Mouse (Mus musculus): ENCODE results near the gene Gm10142.
"Not testable (repeated sequence)": the region's sequence is repeated elsewhere in the genome, so short reads cannot be mapped to it uniquely, and the experiment has no call there.

Gene Gm10142

DNA sequence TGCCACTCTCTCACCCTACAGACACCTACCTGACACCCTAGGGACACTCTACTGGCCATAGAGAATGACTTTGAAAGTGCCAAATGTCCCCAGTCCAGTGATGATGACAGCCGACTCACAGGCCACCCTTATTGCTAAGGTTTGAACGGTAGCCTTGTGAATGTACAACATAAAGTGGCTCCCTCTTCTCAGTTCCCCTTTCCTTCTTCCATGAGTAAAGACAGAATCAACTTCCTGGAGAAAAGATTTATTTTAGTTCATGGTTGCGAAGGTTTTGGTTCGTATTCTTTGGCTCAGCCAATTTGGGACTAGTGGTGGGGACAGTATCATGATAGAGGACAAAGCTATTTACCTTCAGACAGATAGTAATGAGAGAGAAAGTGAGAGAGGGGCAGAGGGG is 23.3 kb downstream of the Gm10142 start:
- no peak for DNase-seq (ENCODE audit: low read depth, low spot score)

DNA sequence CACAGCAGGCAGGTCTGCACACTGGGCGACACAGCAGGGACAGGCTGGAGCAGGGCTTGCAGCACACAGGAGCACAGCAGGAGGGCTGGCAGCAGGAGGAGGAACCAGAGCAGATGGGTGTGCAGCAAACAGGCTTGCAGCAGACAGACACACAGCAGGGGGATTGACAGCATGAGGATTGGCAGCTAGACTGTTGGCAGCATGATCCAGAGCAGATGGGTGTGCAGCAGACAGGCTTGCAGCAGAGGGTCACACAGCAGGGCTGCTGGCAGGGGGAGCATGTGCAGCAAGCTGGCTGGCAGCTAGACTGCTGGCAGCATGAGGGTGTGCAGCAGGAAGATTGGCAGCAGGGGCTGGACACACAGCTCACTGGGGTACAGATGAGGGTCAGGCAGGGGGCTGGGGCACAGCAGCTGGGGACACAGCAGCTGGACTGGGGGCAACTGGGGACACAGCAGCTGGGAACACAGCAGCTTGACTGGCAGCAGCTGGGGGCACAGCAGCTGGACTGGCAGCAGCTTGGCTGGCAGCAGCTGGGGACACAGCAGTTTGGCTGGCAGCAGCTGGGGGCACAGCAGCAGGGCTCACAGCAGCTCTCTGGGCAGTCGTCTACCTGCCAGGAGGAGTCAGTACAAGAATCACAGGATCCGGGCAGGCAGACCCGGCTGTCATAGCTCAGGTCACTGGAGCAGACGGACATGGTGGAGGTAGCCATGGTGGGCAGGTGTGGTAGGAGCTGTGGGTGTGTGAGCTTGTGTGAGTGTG is 26.5 kb downstream of the Gm10142 start, which contains the start of gene Gm18596:
Gene Gm18596 (minus strand): TSS at position 715 of the 765 bp plus-strand sequence.
- DNase-seq (ENCODE audit: low read depth, low spot score) = not testable (repeated sequence)

DNA sequence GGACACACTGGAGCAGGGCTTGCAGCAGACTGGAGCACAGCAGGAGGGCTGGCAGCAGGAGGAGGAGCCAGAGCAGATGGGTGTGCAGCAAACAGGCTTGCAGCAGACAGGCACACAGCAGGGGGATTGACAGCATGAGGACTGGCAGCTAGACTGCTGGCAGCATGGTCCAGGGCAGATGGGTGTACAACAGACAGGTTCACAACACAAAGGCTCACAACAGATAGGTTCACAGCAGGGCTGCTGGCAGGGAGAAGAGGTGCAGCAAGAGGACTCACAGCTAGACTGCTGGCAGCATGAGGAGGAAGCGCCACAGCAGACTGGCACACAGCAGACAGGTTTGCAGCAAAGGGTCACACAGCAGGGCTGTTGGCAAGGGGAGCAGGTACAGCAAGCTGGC is 35.1 kb downstream of the Gm10142 start:
- not testable (repeated sequence) for DNase-seq (ENCODE audit: low read depth, low spot score)

DNA sequence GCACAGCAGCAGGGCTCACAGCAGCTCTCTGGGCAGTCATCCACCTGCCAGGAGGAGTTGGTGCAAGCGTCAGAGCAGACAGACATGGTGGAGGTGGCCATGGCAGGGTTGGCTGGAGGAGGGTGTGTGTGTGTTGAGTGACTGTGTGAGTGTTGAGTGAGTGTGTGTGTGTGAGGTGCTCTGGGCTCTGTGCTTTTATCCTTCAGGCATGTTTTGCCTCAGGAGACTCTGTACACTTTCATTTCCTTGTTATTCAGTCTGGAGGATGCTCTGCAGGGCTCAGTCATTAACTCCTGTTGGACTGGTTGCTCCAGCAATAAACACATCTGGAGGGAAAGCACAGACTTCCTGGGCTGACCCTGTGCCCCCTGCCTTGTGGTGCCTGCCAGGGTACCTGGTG is 35.6 kb downstream of the Gm10142 start, which contains the start of gene Gm9736:
Gene Gm9736 (minus strand): TSS at position 101 of the 400 bp plus-strand sequence.
- not testable (repeated sequence) for DNase-seq (ENCODE audit: low read depth, low spot score)

DNA sequence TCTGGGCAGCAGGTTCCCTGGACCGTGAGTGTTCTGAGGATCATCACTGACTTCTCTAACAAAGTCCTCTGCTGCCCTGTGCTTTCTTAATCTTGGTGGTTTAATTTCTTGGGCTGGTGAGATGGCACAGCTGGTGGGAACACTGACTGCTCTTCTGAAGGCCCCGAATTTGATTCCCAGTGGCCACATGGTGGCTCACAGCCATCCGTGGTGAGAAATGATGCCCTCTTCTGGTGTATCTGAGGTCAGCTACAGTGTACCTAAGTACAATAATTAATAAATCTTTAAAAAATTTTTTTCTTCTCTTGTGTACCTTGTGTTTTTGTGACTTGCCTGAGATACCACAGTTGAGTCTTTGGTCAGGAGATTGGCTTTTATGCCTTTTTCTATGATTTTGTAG is 36.7 kb downstream of the Gm10142 start:
- DNase-seq (ENCODE audit: low read depth, low spot score) = not testable (repeated sequence)

DNA sequence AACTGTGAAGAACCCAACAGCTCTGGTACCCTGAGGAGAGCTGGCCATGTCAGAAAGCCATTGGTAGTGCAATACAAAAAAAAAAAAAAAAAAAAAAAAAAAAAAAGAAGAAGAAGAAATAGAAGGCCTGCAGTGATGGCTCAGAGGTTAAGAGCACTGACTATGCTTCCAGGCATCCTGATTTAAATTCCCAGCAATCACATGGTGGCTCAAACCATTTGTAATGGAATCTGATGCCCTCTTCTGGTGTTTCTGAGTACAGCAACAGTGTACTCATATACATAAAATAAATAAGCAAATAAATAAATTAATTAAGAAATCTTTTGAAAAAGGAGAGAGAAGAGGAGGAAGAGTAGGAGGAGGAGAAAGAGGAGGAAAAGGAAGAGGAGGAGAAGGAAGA is 37.8 kb downstream of the Gm10142 start:
- DNase-seq (ENCODE audit: low read depth, low spot score) = no peak

DNA sequence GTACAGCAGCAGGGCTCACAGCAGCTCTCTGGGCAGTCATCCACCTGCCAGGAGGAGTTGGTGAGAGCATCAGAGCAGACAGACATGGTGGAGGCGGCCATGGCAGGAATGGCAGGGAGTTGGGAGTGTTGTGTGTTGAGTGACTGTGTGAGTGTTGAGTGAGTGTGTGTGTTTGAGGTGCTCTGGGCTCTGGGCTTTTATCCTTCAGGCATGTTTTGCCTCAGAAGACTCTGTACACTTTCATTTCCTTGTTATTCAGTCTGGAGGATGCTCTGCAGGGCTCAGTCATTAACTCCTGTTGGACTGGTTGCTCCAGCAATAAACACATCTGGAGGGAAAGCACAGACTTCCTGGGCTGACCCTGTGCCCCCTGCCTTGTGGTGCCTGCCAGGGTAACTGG is 44.0 kb downstream of the Gm10142 start, which contains the start of gene Gm3233:
Gene Gm3233 (minus strand): TSS at position 101 of the 400 bp plus-strand sequence.
- not testable (repeated sequence) for DNase-seq (ENCODE audit: low read depth, low spot score)

Measured in CD4-positive helper T cell, adult 2 months (primary cell).